Mouse (Mus musculus) left cerebral cortex, postnatal 10 days (tissue): ENCODE data around the gene Sec14l5. TPM values are rescaled to one million over a fixed set of nuclear protein-coding genes. Genes with fewer than 3 reads are reported as not detected.
A peak's percentile ranks its signal among the peaks of the same experiment; 100 is the strongest.
"Not testable (repeated sequence)": the region's sequence is repeated elsewhere in the genome, so short reads cannot be mapped to it uniquely, and the experiment has no call there.

ENCODE experiments used
- DNase-seq, 2 experiments: peaks; one replicate each; pipeline ENCODE4 v3.0.0; 2021 to 2022; ENCODE audit warnings: low spot score in 2 of 2, mixed read lengths in 1 of 2; ENCODE audit errors: extremely low spot score in 1 of 2
- intact Hi-C: fragments of 180-260 bp; cut with DNase I; formaldehyde crosslinking; loops from one replicate; pipeline ENCODE4 v1.15.1; 2025
- total RNA-seq, 2 experiments: library from RNA; stranded (reverse); gene quantifications; 2 replicates each; pipeline ENCODE4 v1.2.3; 2021

Gene Sec14l5
- total RNA-seq, 2 experiments from 2014 or later: 0.18 to 0.49 TPM

GRCm38 (mm10) chr16:5203668-5204433 is 56.9 kb downstream of the Sec14l5 start, which contains the start of gene Nagpa:
Gene Nagpa, minus strand, starts transcription at chr16:5204012.
- DNase-seq: peak; percentile 79 to 89
- intact Hi-C loops: loop anchor here (5.0 to 10.0 kb wide), 2 partner anchors 38 to 261 kb away; no protein-coding TSS in a partner anchor

GRCm38 (mm10) chr16:5205431-5205970 is 58.6 kb downstream of the Sec14l5 start:
- DNase-seq: peak in 1 of 2 experiments; percentile 16
- intact Hi-C loops: loop anchor here (10.0 kb wide), 1 partner anchor 259 kb away; no protein-coding TSS in a partner anchor

- DNase-seq: no peak
- intact Hi-C loops: loop anchor here (10.0 kb wide), 1 partner anchor 259 kb away; no protein-coding TSS in a partner anchor
Observed at GRCm38 (mm10) chr16:5206051-5206450, 59.1 kb downstream of the Sec14l5 start.

GRCm38 (mm10) chr16:5210365-5210764 is 63.5 kb downstream of the Sec14l5 start:
- DNase-seq: no peak
- intact Hi-C loops: no loop called here

GRCm38 (mm10) chr16:5212150-5212549 is 65.2 kb downstream of the Sec14l5 start:
- DNase-seq: peak in 1 of 2 experiments; percentile 10
- intact Hi-C loops: no loop called here

GRCm38 (mm10) chr16:5214126-5214525 is 67.2 kb downstream of the Sec14l5 start:
- intact Hi-C loops: no loop called here
- DNase-seq: no peak

GRCm38 (mm10) chr16:5216686-5217085 is 69.8 kb downstream of the Sec14l5 start:
- intact Hi-C loops: no loop called here
- peak in 1 of 2 experiments; percentile 11 for DNase-seq

- intact Hi-C loops: no loop called here
- peak in 1 of 2 experiments; percentile 5 for DNase-seq
Observed at GRCm38 (mm10) chr16:5217341-5218133, 70.6 kb downstream of the Sec14l5 start.

- intact Hi-C loops: no loop called here
Observed at GRCm38 (mm10) chr16:5221403-5221802, 74.5 kb downstream of the Sec14l5 start.

GRCm38 (mm10) chr16:5222140-5222539 is 75.2 kb downstream of the Sec14l5 start, which contains the start of gene AU021092:
Gene AU021092, minus strand, starts transcription at chr16:5222299.
- DNase-seq: peak in 1 of 2 experiments; percentile 53
- intact Hi-C loops: no loop called here

More at GRCm38 (mm10) chr16:5221403-5221802, 74.5 kb downstream of the Sec14l5 start:
- peak in 1 of 2 experiments; percentile 79 for DNase-seq

GRCm38 (mm10) chr16:5226534-5226933 is 79.6 kb downstream of the Sec14l5 start:
- intact Hi-C loops: not testable (repeated sequence)
- DNase-seq: peak in 1 of 2 experiments; percentile 9

GRCm38 (mm10) chr16:5227501-5227900 is 80.6 kb downstream of the Sec14l5 start:
- intact Hi-C loops: not testable (repeated sequence)
- peak in 1 of 2 experiments; percentile 7 for DNase-seq

- DNase-seq: peak in 1 of 2 experiments; percentile 3
- intact Hi-C loops: not testable (repeated sequence)
Observed at GRCm38 (mm10) chr16:5228103-5228502, 81.2 kb downstream of the Sec14l5 start.

- DNase-seq: no peak
- intact Hi-C loops: no loop called here
Observed at GRCm38 (mm10) chr16:5232982-5233381, 86.1 kb downstream of the Sec14l5 start.

- intact Hi-C loops: no loop called here
- peak; percentile 90 to 97 for DNase-seq
Observed at GRCm38 (mm10) chr16:5233418-5234313, 86.8 kb downstream of the Sec14l5 start, which contains the start of gene Alg1. Gene Alg1, plus strand, starts transcription at chr16:5233621.
